Mouse (Mus musculus): Measurements from ENCODE around the gene Eif2ak4. TPM values are rescaled to one million over a fixed set of nuclear protein-coding genes. Genes with fewer than 3 reads are reported as not detected.

Gene Eif2ak4
- polyA plus RNA-seq, 1 experiment from 2014 or later = 11.3 TPM

DNA sequence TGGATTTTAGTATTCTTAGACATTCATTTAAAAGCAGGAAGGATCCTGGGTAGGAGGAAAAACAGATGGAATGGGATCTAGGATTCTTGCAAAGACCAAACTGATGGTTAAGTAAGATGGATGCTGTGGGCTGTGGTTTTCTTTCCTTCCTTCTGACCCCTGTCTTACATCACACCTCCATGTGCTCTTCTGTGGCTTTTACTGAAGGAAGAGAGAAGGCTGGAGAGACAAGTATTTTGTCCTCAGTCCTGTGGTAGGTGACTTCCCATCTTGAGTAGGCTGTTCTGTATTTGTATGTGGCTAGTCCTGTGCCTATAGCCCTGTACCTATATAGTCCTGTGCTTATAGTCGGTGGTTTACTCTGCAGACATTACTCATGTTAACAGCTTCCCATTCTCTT lies 12.9 kb upstream of the Eif2ak4 start:
- no peak for ATAC-seq (ENCODE audit: low FRiP score, low read depth)
- Histone ChIP-seq H3K4me2 (replicated peaks) (no peak overlapping the region), H3K9ac (no peak overlapping the region), H3K27me3 (replicated peaks) (peaks cover 18% of the 10 kb centered on the region), H3K4me1 (peaks cover 18% of the 10 kb centered on the region), H3K36me3 (no peaks in the 10 kb centered on the region), H3K27ac (no peak overlapping the region), H3K9me3 (no peaks in the 10 kb centered on the region), H3K4me3 (no peak overlapping the region)
- 84% methylated on average over 1 of the region's 1 CpGs for WGBS

DNA sequence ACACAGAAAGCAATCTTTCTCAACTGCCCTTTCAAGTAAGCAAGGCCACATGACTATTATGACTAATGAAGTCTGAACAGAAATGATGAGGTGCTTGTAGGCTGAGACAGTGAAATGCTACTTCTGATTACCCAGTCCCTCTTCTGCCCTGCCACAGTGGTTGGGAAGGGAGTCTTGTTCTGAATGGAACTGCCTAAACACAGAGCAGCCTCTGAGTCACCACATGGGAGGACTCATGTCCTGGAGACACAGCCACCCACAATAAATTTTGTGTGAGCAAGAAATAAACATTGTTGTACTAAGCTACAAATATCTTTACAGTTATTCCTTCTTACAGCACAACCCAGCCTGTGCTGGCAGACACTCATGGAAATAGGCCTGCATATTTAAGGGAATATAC lies 12.5 kb upstream of the Eif2ak4 start:
- Histone ChIP-seq H3K9ac (no peak overlapping the region), H3K9me3 (no peaks in the 10 kb centered on the region), H3K4me3 (no peak overlapping the region), H3K4me1 (peaks cover 18% of the 10 kb centered on the region), H3K27me3 (replicated peaks) (peaks cover 15% of the 10 kb centered on the region), H3K36me3 (no peaks in the 10 kb centered on the region), H3K4me2 (replicated peaks) (no peak overlapping the region), H3K27ac (no peak overlapping the region)
- no peak for ATAC-seq (ENCODE audit: low FRiP score, low read depth)

DNA sequence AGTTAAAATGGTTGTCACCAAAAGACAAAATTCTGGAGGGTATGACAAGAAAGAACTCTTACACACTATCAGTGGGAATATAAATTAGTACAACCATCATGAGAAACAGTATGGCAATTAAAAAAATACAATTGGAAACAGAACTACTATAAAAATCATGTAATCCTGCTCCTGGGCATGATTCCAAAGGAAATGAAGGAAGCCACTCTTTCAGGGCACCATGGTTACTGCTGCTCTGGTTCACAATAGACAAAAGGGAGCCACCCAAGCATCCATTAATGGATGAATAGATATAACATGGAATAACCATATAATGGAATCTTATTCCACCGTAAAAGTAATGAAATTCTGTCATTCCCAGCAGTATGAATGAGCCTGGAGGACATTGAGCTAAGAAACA lies 8.7 kb upstream of the Eif2ak4 start:
- Histone ChIP-seq H3K4me2 (replicated peaks) (no peak overlapping the region), H3K36me3 (no peaks in the 10 kb centered on the region), H3K9me3 (no peaks in the 10 kb centered on the region), H3K27ac (no peak overlapping the region), H3K4me3 (no peak overlapping the region), H3K27me3 (replicated peaks) (no peaks in the 10 kb centered on the region), H3K4me1 (no peaks in the 10 kb centered on the region), H3K9ac (no peak overlapping the region)
- 40% methylated on average over 1 of the region's 1 CpGs for whole genome bisulfite sequencing
- no peak for ATAC-seq (ENCODE audit: low FRiP score, low read depth)

DNA sequence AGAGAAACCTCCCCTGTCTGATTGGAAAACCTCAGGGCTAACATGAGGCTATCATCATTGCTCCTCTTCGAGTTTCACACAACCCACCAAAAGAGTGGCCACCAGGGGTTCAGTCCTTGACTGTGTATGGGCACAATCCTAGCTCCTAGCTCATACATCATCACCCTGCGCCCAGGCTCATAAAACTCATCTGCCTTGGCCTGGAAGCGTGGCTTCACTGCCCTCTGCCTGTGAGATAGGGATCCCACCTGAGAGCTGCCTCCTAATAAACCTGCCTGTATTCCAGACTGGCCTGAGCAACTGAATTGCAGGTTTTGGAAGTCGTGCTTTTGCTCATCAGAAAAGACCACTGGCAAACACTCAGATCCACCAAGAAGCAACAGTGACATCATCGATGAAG lies 5.0 kb upstream of the Eif2ak4 start:
- Histone ChIP-seq H3K9ac (no peak overlapping the region), H3K27me3 (replicated peaks) (no peaks in the 10 kb centered on the region), H3K36me3 (no peaks in the 10 kb centered on the region), H3K9me3 (no peaks in the 10 kb centered on the region), H3K27ac (no peak overlapping the region), H3K4me3 (no peak overlapping the region), H3K4me1 (no peaks in the 10 kb centered on the region), H3K4me2 (replicated peaks) (no peak overlapping the region)
- 65% methylated on average over 5 of the region's 5 CpGs for WGBS
- ATAC-seq (ENCODE audit: low FRiP score, low read depth) = no peak

DNA sequence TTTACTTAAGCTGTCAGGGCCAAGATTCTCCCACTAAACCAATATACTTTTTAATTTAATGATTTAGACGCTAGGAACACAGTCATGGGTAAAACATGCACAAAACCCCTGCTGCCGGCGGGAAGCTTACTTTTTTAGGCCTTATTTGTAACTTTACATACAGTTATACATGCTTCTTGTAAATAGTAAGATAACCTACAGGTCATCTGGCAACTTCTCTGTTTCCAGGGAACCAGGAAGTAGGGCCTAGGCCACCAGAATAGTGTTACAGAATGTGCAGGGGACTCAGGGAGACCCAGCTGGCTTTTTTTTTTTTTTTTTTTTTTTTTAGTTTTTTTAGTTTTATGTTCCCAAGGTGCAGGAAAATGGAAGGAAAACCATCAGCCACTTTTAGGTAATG lies 1.2 kb downstream of the Eif2ak4 start:
- H3K4me2 ChIP-seq (replicated peaks) = peak overlapping the region; percentile 70
- H3K27me3 ChIP-seq (replicated peaks) = no peaks in the 10 kb centered on the region
- no peak overlapping the region for H3K4me3 ChIP-seq
- H3K27ac ChIP-seq = no peak overlapping the region
- H3K9me3 ChIP-seq = no peaks in the 10 kb centered on the region
- no peak for ATAC-seq (ENCODE audit: low FRiP score, low read depth)
- 0 out of 2 replicates have a peak, but pooled peaks cover 6% of the 10 kb centered on the region for H3K4me1 ChIP-seq
- WGBS = 82% methylated on average over 3 of the region's 3 CpGs
- H3K9ac ChIP-seq = no peak overlapping the region
- no peaks in the 10 kb centered on the region for H3K36me3 ChIP-seq

DNA sequence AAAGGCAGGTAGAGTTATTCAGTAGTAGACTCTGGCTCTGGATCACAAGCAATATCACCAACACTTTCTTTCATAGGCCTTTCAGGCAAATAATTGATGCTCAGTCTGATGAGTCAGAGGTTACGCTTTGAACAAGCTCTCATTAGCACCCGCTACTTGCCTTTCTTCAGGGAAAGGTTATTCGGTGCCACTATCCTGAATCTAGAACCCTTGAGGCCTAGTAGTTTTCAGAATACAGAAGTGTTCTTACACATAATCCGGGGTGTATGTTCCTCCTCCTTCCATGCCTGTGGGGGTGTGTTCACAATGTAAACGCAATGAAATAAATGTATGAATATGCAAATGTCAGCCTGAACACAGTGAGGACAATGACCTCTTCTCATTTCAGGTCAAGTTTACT lies 1.7 kb downstream of the Eif2ak4 start:
- no peak overlapping the region for H3K4me2 ChIP-seq (replicated peaks)
- H3K27me3 ChIP-seq (replicated peaks) = no peaks in the 10 kb centered on the region
- 0 out of 2 replicates have a peak, but pooled peaks cover 6% of the 10 kb centered on the region for H3K4me1 ChIP-seq
- 82% methylated on average over 5 of the region's 5 CpGs for WGBS
- H3K4me3 ChIP-seq = no peak overlapping the region
- no peaks in the 10 kb centered on the region for H3K9me3 ChIP-seq
- no peak overlapping the region for H3K9ac ChIP-seq
- H3K27ac ChIP-seq = no peak overlapping the region
- no peaks in the 10 kb centered on the region for H3K36me3 ChIP-seq
- no peak for ATAC-seq (ENCODE audit: low FRiP score, low read depth)

DNA sequence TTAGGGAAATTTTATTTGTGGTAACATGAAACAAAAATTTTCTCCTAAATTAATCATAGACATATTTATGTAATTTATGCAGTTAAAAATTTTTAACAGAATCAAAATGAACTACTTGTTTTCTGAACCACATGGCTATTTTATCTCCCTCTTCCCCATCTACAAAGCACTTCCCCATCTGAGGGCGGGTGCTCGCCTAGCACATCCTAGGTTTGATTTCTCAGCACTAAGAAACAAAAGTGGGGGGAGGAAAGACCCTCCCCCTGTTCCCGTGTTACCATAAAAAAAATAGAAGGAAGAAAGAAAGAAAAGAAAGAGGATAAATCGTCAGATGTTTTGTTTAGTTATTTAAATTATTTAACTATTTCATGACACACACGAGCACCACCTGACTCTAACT lies 2.8 kb downstream of the Eif2ak4 start:
- Histone ChIP-seq H3K27ac (no peak overlapping the region), H3K9me3 (no peaks in the 10 kb centered on the region), H3K36me3 (no peaks in the 10 kb centered on the region), H3K27me3 (replicated peaks) (no peaks in the 10 kb centered on the region), H3K4me3 (no peak overlapping the region), H3K4me1 (0 out of 2 replicates have a peak, but pooled peaks cover 6% of the 10 kb centered on the region), H3K9ac (no peak overlapping the region), H3K4me2 (replicated peaks) (no peak overlapping the region)
- ATAC-seq (ENCODE audit: low FRiP score, low read depth) = no peak
- 87% methylated on average over 5 of the region's 5 CpGs for WGBS

DNA sequence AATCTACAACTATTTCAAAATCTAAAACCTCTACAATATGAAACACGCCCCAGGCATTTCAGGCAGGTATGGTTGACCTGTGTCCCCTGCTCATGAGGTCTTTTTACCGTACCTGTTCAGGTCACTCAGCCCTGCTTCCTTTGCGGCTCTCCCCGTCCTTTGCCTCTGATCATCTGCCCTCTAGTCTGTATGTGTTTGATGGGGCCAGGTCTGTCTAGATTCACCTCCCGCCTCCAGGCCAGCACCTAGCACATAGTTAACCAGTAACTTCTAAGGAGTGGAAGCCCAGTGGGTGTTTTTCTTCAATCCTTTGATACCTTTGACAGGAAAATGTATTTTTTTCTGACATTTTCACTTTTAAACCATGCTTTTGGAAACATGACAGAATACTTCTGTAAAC lies 11.3 kb downstream of the Eif2ak4 start:
- WGBS = 92% methylated on average over 5 of the region's 5 CpGs
- Histone ChIP-seq H3K9ac (no peak overlapping the region), H3K4me2 (replicated peaks) (no peak overlapping the region), H3K36me3 (no peaks in the 10 kb centered on the region), H3K27me3 (replicated peaks) (no peaks in the 10 kb centered on the region), H3K4me1 (no peaks in the 10 kb centered on the region), H3K4me3 (no peak overlapping the region), H3K27ac (no peak overlapping the region), H3K9me3 (no peaks in the 10 kb centered on the region)
- no peak for ATAC-seq (ENCODE audit: low FRiP score, low read depth)

DNA sequence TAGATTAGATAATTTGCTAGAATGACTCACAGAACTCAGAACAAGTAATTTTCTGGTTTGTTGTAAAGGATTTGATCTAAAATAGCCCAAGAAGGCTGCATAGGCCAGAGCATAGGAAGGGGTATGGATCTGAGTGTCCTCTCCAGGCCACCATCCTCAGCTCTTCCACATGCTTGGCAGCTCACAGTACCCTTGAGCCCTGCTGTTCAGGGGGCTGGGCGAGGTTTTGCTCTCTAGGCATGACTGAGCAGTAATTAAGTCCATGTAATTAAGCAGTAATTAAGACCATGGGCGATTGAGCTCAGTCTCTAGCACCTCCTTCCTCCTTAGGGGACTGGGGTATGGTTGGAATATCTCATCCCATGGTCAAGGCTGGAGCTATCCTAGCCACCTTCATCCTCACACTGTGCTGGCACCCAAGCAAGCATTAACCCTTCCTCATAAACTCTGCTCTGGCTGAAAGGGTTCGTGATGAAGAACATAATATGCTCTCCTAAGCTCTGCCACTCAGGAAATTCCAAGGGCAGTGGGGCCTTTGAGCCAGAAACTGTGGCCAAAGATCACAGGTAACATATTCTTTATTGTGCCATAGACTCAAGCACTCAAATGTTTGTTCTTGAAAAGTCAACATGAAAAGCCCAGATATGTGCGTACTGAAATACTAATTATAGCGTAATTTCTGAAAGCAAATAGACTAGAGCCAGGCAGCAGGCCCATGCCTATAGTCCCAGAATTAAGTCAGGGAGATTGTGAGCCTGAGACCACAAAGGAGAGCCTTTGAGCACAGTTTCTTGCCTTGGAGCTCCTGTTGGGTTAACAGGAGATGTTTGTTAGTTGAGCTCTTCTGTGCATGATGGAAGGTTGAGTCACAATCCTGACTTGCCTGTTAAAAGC lies 13.7 kb downstream of the Eif2ak4 start:
- no peaks in the 10 kb centered on the region for H3K4me1 ChIP-seq
- no peak overlapping the region for H3K9ac ChIP-seq
- H3K36me3 ChIP-seq = no peaks in the 10 kb centered on the region
- no peak overlapping the region for H3K4me2 ChIP-seq (replicated peaks)
- WGBS = 69% methylated on average over 5 of the region's 5 CpGs
- H3K9me3 ChIP-seq = no peaks in the 10 kb centered on the region
- H3K27ac ChIP-seq = no peak overlapping the region
- no peak; the same call in 1 of the 2 replicates for ATAC-seq (ENCODE audit: low FRiP score, low read depth)
- H3K4me3 ChIP-seq = no peak overlapping the region
- no peaks in the 10 kb centered on the region for H3K27me3 ChIP-seq (replicated peaks)

DNA sequence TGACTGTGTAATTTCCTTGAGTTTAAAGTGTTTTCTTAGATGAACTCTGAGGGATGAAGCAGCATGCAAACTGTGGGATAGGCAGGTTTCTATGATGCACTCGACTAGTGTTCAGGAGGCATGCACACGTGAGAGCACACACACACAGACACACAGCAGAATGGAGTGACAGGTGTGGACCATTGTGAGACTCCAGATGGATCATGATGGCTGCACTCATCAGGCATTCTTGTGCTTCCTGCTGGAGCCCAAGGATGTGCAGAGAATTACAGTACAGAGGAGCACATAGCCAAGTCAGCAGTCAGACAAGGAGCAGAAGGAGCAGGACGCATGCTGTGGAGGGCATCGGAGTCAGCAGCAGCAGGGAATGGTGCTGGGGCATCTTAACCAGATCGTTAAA lies 15.9 kb downstream of the Eif2ak4 start:
- no peak for ATAC-seq (ENCODE audit: low FRiP score, low read depth)
- Histone ChIP-seq H3K9ac (no peak overlapping the region), H3K4me1 (no peaks in the 10 kb centered on the region), H3K4me3 (no peak overlapping the region), H3K36me3 (peaks cover 4% of the 10 kb centered on the region; the same call in 1 of the 2 replicates), H3K9me3 (no peaks in the 10 kb centered on the region), H3K27me3 (replicated peaks) (no peaks in the 10 kb centered on the region), H3K4me2 (replicated peaks) (no peak overlapping the region), H3K27ac (no peak overlapping the region)
- WGBS = 83% methylated on average over 5 of the region's 5 CpGs

DNA sequence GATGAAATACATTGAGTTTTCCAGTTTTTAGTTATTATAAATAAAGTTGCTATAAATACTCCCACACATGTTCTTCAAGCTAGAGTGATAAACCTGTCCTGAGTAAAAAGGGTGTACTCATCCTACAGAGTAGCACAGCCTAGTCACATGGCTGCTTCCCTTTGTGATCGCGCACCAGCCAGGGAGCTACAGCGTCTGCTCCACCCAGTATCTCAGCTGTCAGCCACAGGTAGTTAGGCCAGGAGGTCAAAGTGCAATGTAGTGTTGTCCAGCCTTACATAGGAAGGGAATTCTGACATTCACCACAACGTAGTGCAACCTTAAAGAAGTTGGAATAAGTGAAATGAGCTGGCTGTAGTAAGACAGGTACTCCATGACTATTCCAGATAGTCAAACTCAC lies 17.1 kb downstream of the Eif2ak4 start:
- WGBS = 92% methylated on average over 4 of the region's 4 CpGs
- ATAC-seq (ENCODE audit: low FRiP score, low read depth) = no peak
- H3K4me2 ChIP-seq (replicated peaks) = no peak overlapping the region

DNA sequence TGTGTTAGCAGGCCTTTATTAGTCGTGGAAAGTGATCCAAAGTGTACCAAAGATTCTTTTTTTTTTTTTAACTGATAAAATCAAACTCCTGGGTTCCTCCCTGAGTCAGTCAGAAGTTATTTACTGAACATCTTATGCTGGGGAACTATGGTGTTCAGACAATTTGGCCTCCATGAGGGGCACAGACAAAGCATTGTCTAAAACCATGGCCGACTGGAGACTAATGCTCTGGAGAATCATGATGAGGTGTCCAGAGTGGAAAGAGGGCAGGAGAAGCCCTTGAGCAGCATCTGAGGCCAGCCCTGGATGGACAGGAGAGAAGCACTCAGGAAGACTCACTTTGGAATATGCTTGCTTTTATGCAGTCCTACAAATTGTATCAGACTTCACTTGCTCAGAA lies 18.4 kb downstream of the Eif2ak4 start:
- H3K4me3 ChIP-seq = no peak overlapping the region
- 81% methylated on average over 2 of the region's 2 CpGs for WGBS
- no peaks in the 10 kb centered on the region for H3K9me3 ChIP-seq
- no peak overlapping the region for H3K9ac ChIP-seq
- H3K4me1 ChIP-seq = no peaks in the 10 kb centered on the region
- H3K4me2 ChIP-seq (replicated peaks) = no peak overlapping the region
- H3K27ac ChIP-seq = no peak overlapping the region
- ATAC-seq (ENCODE audit: low FRiP score, low read depth) = no peak
- no peaks in the 10 kb centered on the region for H3K27me3 ChIP-seq (replicated peaks)
- H3K36me3 ChIP-seq = peaks cover 13% of the 10 kb centered on the region; the same call in 1 of the 2 replicates

More for the DNA sequence above, 17.1 kb downstream of the Eif2ak4 start:
- no peak overlapping the region for H3K27ac ChIP-seq
- H3K27me3 ChIP-seq (replicated peaks) = no peaks in the 10 kb centered on the region
- H3K36me3 ChIP-seq = peaks cover 5% of the 10 kb centered on the region; the same call in 1 of the 2 replicates
- H3K4me3 ChIP-seq = no peak overlapping the region
- H3K4me1 ChIP-seq = no peaks in the 10 kb centered on the region
- no peak overlapping the region for H3K9ac ChIP-seq
- no peaks in the 10 kb centered on the region for H3K9me3 ChIP-seq
